Mouse (Mus musculus) ES-Bruce4 (cell line): ENCODE results near the gene Bcl2l1. TPM values are rescaled to one million over a fixed set of nuclear protein-coding genes. Genes with fewer than 3 reads are reported as not detected.

ENCODE experiments used
- H3K27ac ChIP-seq: 2 replicates; pipeline ENCODE4 v1.5.1; 2012; ENCODE audit warnings: low read length, inconsistent platforms; ENCODE audit not compliant: insufficient read depth
- H3K27me3 ChIP-seq: 2 replicates; pipeline ENCODE4 v1.6.1; 2012; ENCODE audit warnings: mild to moderate bottlenecking, low read length, inconsistent platforms; ENCODE audit not compliant: control insufficient read depth, poor library complexity, insufficient read depth, severe bottlenecking
- H3K36me3 ChIP-seq: 2 replicates; pipeline ENCODE4 v1.6.1; 2012; ENCODE audit warnings: inconsistent platforms, mild to moderate bottlenecking, low read length, moderate library complexity; ENCODE audit not compliant: control insufficient read depth, poor library complexity, insufficient read depth, severe bottlenecking
- H3K4me1 ChIP-seq: one replicate; pipeline ENCODE4 v1.8.1; 2011; ENCODE audit warnings: low read length; ENCODE audit not compliant: control insufficient read depth, insufficient read depth
- H3K4me3 ChIP-seq: 2 replicates; pipeline ENCODE4 v1.5.1; 2011; ENCODE audit warnings: low read depth, mild to moderate bottlenecking, low read length
- H3K9ac ChIP-seq: 2 replicates; pipeline ENCODE4 v1.6.1; 2012; ENCODE audit warnings: low read depth, mild to moderate bottlenecking, inconsistent platforms; ENCODE audit not compliant: poor library complexity, severe bottlenecking
- H3K9me3 ChIP-seq: replicated peaks from 2 replicates; pipeline ENCODE4 v1.6.1; 2012; ENCODE audit warnings: mild to moderate bottlenecking, low read length, inconsistent platforms; ENCODE audit not compliant: control insufficient read depth, poor library complexity, insufficient read depth, severe bottlenecking
- CTCF ChIP-seq: IDR thresholded peaks from one replicate; pipeline ENCODE4 v1.8.1; 2011; ENCODE audit warnings: low read depth, low read length
- EP300 ChIP-seq: IDR thresholded peaks from 2 replicates; pipeline ENCODE4 v1.6.1; 2011; ENCODE audit warnings: low read depth, low read length; ENCODE audit not compliant: insufficient read depth
- POLR2A ChIP-seq: IDR thresholded peaks from one replicate; pipeline ENCODE4 v1.8.1; 2011; ENCODE audit warnings: low read length; ENCODE audit not compliant: insufficient read depth
- polyA plus RNA-seq: library from polyadenylated mRNA; stranded (reverse); fragments of >200 nt; gene quantifications from 2 replicates; pipeline ENCODE4 v1.2.4, GENCODE M21; 2011; ENCODE audit warnings: low read depth; ENCODE audit not compliant: missing spikeins, insufficient read depth, insufficient read length

The Bcl2l1 gene
- polyA plus RNA-seq, 1 experiment, result 108 TPM

- no peak overlapping the region for H3K9ac ChIP-seq
- no peaks in the 10 kb centered on the region for H3K36me3 ChIP-seq
- H3K27ac ChIP-seq, result peak overlapping the region; percentile 46
Measured at GRCm38 (mm10) chr2:152815879-152816656, 15.5 kb downstream of the Bcl2l1 start.

GRCm38 (mm10) chr2:152814213-152814874 is 17.2 kb downstream of the Bcl2l1 start:
- Histone ChIP-seq H3K27me3 (no peaks in the 10 kb centered on the region), H3K4me3 (no peak overlapping the region), H3K27ac (no peak overlapping the region), H3K4me1 (peaks cover 16% of the 10 kb centered on the region), H3K36me3 (no peaks in the 10 kb centered on the region), H3K9me3 (no peaks in the 10 kb centered on the region), H3K9ac (no peak overlapping the region)
- no peak for TF ChIP-seq EP300
- TF ChIP-seq POLR2A, result no peak
- TF ChIP-seq CTCF, result no peak

More at GRCm38 (mm10) chr2:152815879-152816656, 15.5 kb downstream of the Bcl2l1 start:
- Histone ChIP-seq H3K9me3 (no peaks in the 10 kb centered on the region), H3K27me3 (no peaks in the 10 kb centered on the region), H3K4me1 (peaks cover 13% of the 10 kb centered on the region), H3K4me3 (no peak overlapping the region)
- TF ChIP-seq EP300 (peak; percentile 68), CTCF (no peak)

GRCm38 (mm10) chr2:152813232-152813631 is 18.3 kb downstream of the Bcl2l1 start:
- Histone ChIP-seq H3K4me1 (peaks cover 16% of the 10 kb centered on the region), H3K9me3 (no peaks in the 10 kb centered on the region), H3K4me3 (no peak overlapping the region), H3K27me3 (no peaks in the 10 kb centered on the region), H3K9ac (no peak overlapping the region), H3K36me3 (peaks cover 3% of the 10 kb centered on the region; the same call in 1 of the 2 replicates), H3K27ac (no peak overlapping the region)
- TF ChIP-seq POLR2A (no peak), CTCF (no peak), EP300 (no peak)

GRCm38 (mm10) chr2:152811336-152812165 is 20.0 kb downstream of the Bcl2l1 start:
- Histone ChIP-seq H3K27me3 (no peaks in the 10 kb centered on the region), H3K36me3 (peaks cover 3% of the 10 kb centered on the region; the same call in 1 of the 2 replicates), H3K4me1 (peaks cover 9% of the 10 kb centered on the region), H3K9me3 (no peaks in the 10 kb centered on the region), H3K27ac (peak overlapping the region; percentile 98), H3K9ac (peak overlapping the region; percentile 11; the same call in 1 of the 2 replicates), H3K4me3 (no peak overlapping the region)
- TF ChIP-seq EP300, result peak; percentile 70; the same call in 1 of the 2 replicates
- TF ChIP-seq CTCF, result no peak

GRCm38 (mm10) chr2:152810158-152810941 is 21.2 kb downstream of the Bcl2l1 start:
- no peak for TF ChIP-seq POLR2A
- TF ChIP-seq EP300, result no peak
- no peak for TF ChIP-seq CTCF
- Histone ChIP-seq H3K9me3 (no peaks in the 10 kb centered on the region), H3K4me3 (no peak overlapping the region), H3K9ac (0 out of 2 replicates have a peak overlapping the region, but pooled peaks have one; percentile 11), H3K4me1 (peaks cover 7% of the 10 kb centered on the region), H3K27me3 (no peaks in the 10 kb centered on the region), H3K27ac (peak overlapping the region; percentile 98), H3K36me3 (peaks cover 3% of the 10 kb centered on the region; the same call in 1 of the 2 replicates)
